Mouse (Mus musculus) gastrocnemius, adult 18-20 months (tissue): ENCODE data around the gene Tgm2. TPM values are rescaled to one million over a fixed set of nuclear protein-coding genes. Genes with fewer than 3 reads are reported as not detected.

Source experiments
- DNase-seq: peaks from one replicate; pipeline ENCODE4 v3.0.0; 2021; ENCODE audit warnings: low spot score
- total RNA-seq, 2 experiments: library from RNA; stranded (reverse); gene quantifications; 2 replicates each; pipeline ENCODE4 v1.2.3; 2021

The Tgm2 gene
- total RNA-seq, 2 experiments from 2014 or later, result 40.7 to 47.3 TPM

DNA sequence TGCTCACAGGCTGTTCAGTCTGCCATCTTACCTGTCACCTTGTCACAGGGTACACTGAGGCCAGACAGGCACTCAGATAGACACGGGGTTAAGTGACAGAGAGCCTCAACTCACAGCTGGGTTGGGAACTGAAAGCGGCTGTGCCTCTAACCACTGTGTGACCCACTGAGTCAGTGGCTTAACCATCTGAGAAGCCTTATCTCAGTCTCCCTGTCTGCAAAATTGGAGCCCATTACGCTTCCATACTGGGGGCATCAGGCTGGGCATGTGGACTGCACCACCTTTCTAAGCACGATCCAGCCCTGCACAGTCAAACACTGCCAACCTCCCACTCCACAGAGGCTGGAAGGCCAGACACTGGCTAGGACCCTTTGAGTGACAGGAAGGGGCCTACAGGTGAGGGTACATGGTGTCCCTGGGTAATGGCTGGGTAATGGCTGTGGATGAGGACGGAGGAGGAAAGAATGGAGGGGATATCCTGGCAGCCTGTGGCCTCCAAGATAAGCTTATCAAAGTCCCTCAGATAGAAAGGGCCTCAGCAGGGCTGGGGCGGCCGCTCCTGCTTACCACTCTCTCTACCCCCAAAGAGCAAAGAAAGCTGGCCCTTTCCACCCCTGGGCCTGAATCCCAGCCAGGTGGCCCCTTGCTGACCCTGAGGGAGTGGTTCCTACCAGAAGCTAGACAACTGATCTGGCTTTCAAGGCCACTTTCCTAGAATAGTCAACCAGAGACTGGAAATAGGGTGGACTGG lies 4.4 kb downstream of the Tgm2 start:
- peak; percentile 39 for DNase-seq

DNA sequence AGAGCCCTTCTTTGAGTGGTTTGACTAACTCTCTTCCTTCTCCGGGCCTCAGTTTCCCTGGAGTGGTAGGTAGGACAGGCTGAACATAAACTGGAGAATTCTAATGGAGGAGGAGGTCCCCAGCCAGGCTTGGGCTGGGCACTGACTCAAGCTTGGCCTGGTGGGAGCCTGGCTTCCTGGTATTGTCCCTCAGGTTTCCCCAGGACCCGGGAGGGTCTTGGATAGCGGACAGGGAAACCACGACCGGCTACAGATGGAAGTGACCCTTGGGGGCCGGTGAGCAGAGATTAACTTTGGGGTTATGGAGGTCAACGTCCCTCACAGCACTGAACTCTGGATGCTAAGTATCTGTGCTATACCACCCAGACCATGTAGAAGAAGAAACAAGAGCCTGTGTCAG lies 5.0 kb downstream of the Tgm2 start:
- DNase-seq, result no peak

DNA sequence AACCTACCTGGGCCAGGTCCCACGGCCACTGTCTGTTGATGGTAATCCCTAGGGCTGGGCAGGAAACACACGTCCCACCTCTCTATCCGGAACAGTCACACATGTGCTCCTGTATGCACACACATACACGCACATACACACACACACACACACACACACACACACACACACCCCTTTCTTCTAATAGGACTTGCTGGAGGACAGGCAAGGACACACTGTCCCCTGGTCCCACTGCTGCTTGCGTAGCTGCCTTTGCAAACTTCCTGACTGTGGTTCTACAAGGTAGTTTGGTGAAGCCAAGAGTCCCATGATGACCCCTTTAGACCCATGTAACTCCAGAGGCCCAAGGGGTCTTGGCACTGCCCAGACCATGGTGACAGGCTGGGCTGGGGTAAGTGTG lies 5.6 kb downstream of the Tgm2 start:
- no peak for DNase-seq

- DNase-seq, result peak; percentile 94
Measured at GRCm38 (mm10) chr2:158139628-158140027, 6.6 kb downstream of the Tgm2 start.

- DNase-seq, result no peak
Measured at GRCm38 (mm10) chr2:158138778-158139177, 7.5 kb downstream of the Tgm2 start.

GRCm38 (mm10) chr2:158137771-158138170 lies 8.5 kb downstream of the Tgm2 start:
- no peak for DNase-seq

DNA sequence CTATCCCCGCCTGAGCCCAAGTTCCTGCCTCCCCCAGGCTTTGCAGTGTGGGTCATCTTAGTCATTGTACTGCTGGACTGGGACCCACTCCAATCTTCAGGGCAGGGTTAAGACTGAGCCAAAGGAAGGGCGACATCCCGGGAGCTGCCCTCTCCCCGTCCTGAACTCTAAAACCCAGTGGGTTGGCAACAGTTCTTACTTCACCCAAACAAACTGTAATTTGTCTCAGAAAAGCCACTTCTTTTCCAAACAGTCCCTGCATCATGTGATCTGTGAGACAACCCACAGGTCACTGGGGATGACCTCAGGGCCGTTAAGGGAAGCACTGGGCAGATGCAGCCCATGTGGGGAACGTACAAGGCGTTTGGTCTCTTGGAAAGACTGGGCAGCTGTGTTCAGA lies 10.0 kb downstream of the Tgm2 start:
- no peak for DNase-seq

GRCm38 (mm10) chr2:158133050-158133449 lies 13.2 kb downstream of the Tgm2 start:
- no peak for DNase-seq

GRCm38 (mm10) chr2:158132320-158132719 lies 13.9 kb downstream of the Tgm2 start:
- no peak for DNase-seq

GRCm38 (mm10) chr2:158131197-158131835 lies 14.9 kb downstream of the Tgm2 start:
- no peak for DNase-seq

DNA sequence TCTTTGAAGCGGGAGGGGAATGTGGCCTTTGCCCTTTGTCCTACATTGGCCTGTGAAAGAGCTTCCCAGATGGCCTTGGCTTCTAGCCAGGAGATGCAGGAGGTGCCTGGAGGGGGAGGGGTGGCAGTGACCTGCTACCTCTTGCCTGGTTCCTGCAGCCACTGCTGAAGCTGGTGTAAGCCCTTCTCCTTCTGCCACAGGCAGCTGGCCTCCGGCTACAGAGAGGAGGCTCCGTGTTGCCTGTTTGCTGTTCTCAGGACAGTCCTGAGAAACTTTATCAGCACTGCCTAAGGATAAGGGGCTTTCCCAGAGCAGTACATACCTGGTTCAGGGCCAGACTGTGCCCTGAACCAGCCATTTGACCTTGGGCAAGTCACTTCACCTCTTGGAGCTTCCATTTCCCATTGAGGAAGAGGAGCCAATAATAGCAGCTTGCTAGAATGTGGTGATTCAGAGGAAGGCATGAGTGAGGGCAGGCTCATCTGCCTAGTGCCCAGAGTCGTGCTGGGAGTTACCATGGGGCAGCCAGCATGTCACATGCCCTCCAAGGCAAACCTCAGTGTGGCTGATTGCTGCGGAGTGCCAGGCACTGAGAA lies 15.7 kb downstream of the Tgm2 start:
- DNase-seq, result peak; percentile 76

GRCm38 (mm10) chr2:158129291-158130002 lies 16.8 kb downstream of the Tgm2 start:
- no peak for DNase-seq

- no peak for DNase-seq
Measured at GRCm38 (mm10) chr2:158128461-158129130, 17.6 kb downstream of the Tgm2 start.

DNA sequence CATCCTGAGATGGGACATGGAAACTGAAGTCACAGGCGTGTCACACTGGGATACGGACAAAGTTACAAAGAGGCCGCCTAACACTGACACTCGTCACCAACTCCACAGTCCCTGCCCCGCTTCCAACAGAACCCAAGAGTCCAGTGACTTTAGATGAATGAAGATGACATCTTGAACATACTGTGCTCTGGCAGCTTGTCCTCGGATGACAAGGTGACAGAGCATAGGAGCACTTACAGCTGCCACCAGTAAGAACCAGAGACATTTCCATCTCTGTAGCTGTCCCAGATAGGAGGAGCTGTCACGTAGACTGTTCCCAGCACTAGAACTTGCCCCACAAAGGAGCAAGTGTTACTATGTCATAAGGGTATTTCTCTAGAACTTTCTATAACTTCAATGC lies 18.4 kb downstream of the Tgm2 start:
- DNase-seq, result peak; percentile 58

- peak; percentile 69 for DNase-seq
Measured at GRCm38 (mm10) chr2:158127245-158127644, 19.0 kb downstream of the Tgm2 start.

- DNase-seq, result no peak
Measured at GRCm38 (mm10) chr2:158122814-158123213, 23.4 kb downstream of the Tgm2 start.

- DNase-seq, result peak; percentile 88
Measured at GRCm38 (mm10) chr2:158121645-158122326, 24.4 kb downstream of the Tgm2 start.

GRCm38 (mm10) chr2:158120868-158121267 lies 25.4 kb downstream of the Tgm2 start:
- no peak for DNase-seq

DNA sequence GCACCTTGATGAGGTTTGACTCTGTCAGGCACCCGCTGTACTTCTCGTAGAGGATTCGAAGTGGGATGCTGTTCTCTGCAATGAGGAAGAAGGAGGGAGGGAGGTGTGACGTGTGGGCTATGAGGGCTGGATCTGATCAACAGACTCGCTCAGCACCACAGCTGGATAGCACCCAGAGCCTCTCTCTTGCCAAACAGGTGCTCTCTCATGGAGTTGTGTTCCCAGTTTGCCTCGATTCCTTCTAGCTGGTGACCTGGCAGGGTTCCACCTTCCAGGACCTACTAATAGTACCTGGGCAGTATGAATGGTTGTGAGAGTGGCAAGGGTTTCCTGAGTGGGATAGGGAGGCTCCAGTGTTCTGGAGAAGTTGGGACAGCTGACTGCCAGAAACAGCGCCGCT lies 26.0 kb downstream of the Tgm2 start:
- peak; percentile 40 for DNase-seq

DNA sequence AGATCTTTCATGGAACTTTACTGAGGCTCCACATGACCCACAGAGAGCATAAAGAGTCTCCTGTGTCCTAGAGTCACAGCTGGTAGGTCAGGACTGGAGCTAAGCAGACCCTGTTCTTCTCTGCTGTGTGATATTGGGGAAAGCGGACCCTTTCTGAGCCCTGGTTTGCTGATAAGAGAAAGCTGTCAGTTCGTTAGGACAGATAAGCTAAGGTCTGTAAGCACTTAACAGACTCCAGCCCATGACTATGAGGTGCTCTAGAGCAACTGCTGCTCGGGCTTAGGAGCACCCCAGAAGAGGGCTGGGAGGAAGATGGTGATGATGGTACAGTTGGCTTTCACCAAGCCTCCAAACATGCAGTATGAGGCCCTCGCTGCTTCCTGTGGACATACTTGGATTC lies 27.1 kb downstream of the Tgm2 start:
- no peak for DNase-seq

DNA sequence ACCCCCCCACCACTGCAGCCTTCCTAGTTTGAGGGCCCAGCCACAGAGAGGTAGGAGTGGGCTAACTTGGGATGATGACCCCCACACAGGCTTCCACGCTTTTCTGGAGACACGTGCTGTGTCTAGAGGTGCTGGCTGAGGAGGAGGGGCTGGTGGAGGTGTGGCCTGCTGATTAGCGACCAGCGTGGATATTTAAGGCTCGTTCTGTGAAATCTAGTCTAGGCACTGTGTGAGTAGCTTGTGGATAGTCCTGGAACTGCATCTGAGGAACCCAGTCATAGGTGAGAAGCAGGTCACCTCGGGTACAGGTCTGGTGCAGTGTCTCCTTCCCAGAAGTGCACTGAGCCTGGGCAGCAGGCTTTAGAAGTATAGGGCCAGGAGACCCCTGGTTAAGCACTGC lies 29.6 kb downstream of the Tgm2 start:
- no peak for DNase-seq
